Mouse (Mus musculus): ENCODE measurements at regions not wholly inside any gene's neighbourhood (a gene's known extent, or its start where the extent isn't known, plus 50 kb on each side); places are given as distances from the start of the nearest gene placed in this dataset.
A peak's percentile ranks its signal among the peaks of the same experiment; 100 is the strongest.

GRCm38 (mm10) chr16:84039946-84040345 lies 475.0 kb upstream of the A730009L09Rik start:
- peak; percentile 35 for DNase-seq

- no peak for DNase-seq
Observed at GRCm38 (mm10) chr16:84042010-84042449, 472.9 kb upstream of the A730009L09Rik start.

- DNase-seq = no peak
Observed at GRCm38 (mm10) chr16:84045333-84045732, 469.6 kb upstream of the A730009L09Rik start.

Data from adrenal gland, postnatal 25 days (tissue).